Mouse (Mus musculus) heart, postnatal 0 days (tissue): Measurements from ENCODE around the gene Map3k5. TPM values are rescaled to one million over a fixed set of nuclear protein-coding genes. Genes with fewer than 3 reads are reported as not detected.

Source experiments
- ATAC-seq: fragments of 200-750 bp; cut with Nextera tagmentation; 2 replicates; pipeline ENCODE4 v1.8.0; 2017; ENCODE audit warnings: low read depth, moderate number of reproducible peaks, moderate library complexity; ENCODE audit not compliant: insufficient read depth
- DNase-seq: peaks from one replicate; pipeline ENCODE4 v3.0.0-alpha.2; 2016; ENCODE audit warnings: low spot score
- H3K27ac ChIP-seq: fragments of 300-500 bp; sonication (generic); 2 replicates; pipeline ENCODE4 v1.5.1; 2014; ENCODE audit warnings: low read depth, mild to moderate bottlenecking
- H3K27me3 ChIP-seq: fragments of 300-500 bp; sonication (generic); 2 replicates; pipeline ENCODE4 v1.6.1; 2014; ENCODE audit warnings: low read length, mixed read lengths; ENCODE audit not compliant: control insufficient read depth, insufficient read depth
- H3K36me3 ChIP-seq: fragments of 300-500 bp; sonication (generic); replicated peaks from 2 replicates; pipeline ENCODE4 v1.6.1; 2014; ENCODE audit warnings: low read length, mixed read lengths; ENCODE audit not compliant: control insufficient read depth, insufficient read depth
- H3K4me1 ChIP-seq: fragments of 300-500 bp; sonication (generic); 2 replicates; pipeline ENCODE4 v1.6.1; 2014; ENCODE audit warnings: antibody characterized with exemption; ENCODE audit not compliant: control insufficient read depth, insufficient read depth
- H3K4me2 ChIP-seq: fragments of 300-500 bp; sonication (generic); 2 replicates; pipeline ENCODE4 v1.6.1; 2014; ENCODE audit warnings: low read depth, mild to moderate bottlenecking, low read length, moderate library complexity
- H3K4me3 ChIP-seq: fragments of 300-500 bp; sonication (generic); 2 replicates; pipeline ENCODE4 v1.5.1; 2014; ENCODE audit warnings: low read depth, low read length
- H3K9ac ChIP-seq: fragments of 300-500 bp; sonication (generic); replicated peaks from 2 replicates; pipeline ENCODE4 v1.6.1; 2014; ENCODE audit warnings: low read depth, low read length, mixed read lengths
- H3K9me3 ChIP-seq: fragments of 300-500 bp; sonication (generic); replicated peaks from 2 replicates; pipeline ENCODE4 v1.6.1; 2016; ENCODE audit warnings: low read length; ENCODE audit not compliant: control insufficient read depth
- CTCF ChIP-seq: IDR thresholded peaks from 2 replicates; pipeline ENCODE4 v1.5.1; 2016; ENCODE audit warnings: antibody characterized with exemption, control low read depth, low read depth
- EP300 ChIP-seq: IDR thresholded peaks from 2 replicates; pipeline ENCODE4 v1.6.1; 2016; ENCODE audit warnings: antibody characterized with exemption, low read depth
- WGBS: fragments of 180-500 bp; shearing (Covaris S2); extraction: QIAGEN DNeasy Blood & Tissue Kit; methylation state at CpG from one replicate; pipeline ENCODE4 v1.1.7; 2014; 5-methylcytosine and 5-hydroxymethylcytosine counted together
- polyA plus RNA-seq: library from polyadenylated mRNA; unstranded; fragments of >200 nt; fragmentation: Nextera tagmentation; extraction: Ambion mirVana; gene quantifications from 2 replicates; pipeline ENCODE4 v1.2.1, GENCODE M21; 2015
- total RNA-seq: library from RNA; depleted of rRNA; stranded (reverse); fragments of >200 nt; gene quantifications from 2 replicates; pipeline ENCODE4 v1.2.3, GENCODE M21; 2014; ENCODE audit warnings: low replicate concordance

Gene Map3k5
- total and polyA plus RNA-seq, 2 experiments from 2014 or later: 2.5 to 10.8 TPM

DNA sequence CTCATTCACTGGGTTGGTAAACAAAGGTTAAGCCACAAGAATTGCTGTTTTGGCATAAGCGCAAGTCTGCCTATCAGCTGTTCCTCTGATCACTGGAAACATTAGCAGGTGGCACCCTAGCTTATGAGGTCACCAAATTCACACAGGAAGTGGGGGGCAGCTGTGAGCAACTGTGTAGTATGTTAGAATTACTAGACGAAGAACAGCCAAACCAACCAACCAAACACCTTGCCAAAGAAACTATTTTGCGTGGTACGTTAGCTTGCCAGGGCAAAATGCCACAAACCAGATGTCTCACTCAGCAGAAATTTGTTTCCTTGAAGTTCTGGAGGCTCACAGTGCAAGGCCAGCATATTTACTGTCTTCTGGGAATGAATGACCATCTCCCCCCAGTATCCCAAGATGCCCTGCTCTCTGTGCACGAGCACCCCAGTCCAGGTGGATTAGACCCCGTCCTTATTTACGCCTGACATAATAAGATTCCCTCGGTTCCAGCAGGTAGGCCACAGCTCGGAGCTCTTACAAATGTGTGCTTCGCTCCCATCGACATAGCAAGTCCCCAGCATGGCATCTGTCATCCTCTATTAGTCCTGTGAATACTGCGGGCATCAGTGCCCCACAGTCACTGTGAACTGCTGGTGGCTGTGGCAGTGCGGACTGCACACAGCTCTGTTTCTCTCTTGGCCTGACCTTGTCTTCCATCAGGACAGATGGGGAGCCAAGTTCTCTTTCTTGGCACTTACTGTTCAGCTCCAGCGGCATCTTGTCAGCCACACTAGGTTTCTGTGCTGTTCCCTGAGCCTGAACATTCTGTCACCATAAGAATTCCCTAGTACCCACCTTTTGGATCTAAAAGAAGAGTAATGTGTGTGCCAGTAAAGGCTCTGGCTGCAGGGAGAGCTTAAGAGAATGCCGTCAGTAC lies 185.5 kb downstream of the Map3k5 start:
- Histone ChIP-seq H3K27me3 (no peaks in the 10 kb centered on the region), H3K9me3 (no peaks in the 10 kb centered on the region)
- WGBS: 89% methylated on average over 15 of the region's 15 CpGs

DNA sequence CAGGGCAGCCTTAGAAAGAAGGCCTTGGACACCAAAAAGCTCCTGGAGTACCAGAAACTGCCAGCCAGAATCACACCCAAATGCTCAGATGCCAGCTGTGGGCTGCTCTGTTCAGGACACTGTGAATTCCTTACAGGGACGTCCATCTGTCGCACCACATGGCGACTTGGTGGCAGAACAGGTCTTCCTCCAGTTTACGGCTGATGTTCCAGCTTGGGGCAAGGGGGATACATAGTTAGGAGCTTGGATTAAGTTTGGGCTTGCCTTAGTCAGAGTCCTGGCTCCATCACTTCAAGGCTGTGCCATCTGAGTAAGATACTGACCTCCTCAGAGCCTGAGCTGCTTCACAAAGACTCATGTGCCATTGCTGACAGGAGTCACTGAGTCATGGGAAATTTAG lies 187.7 kb downstream of the Map3k5 start:
- ATAC-seq: no peak
- Histone ChIP-seq H3K36me3 (peaks cover 23% of the 10 kb centered on the region; the same call in 1 of the 2 replicates), H3K9me3 (no peaks in the 10 kb centered on the region), H3K9ac (no peak overlapping the region), H3K27me3 (no peaks in the 10 kb centered on the region), H3K4me3 (no peak overlapping the region), H3K4me2 (no peak overlapping the region), H3K4me1 (no peaks in the 10 kb centered on the region), H3K27ac (no peak overlapping the region)
- WGBS: 88% methylated on average over 4 of the region's 4 CpGs
- no peak for TF ChIP-seq EP300
- no peak for DNase-seq

More for the DNA sequence above, 185.5 kb downstream of the Map3k5 start:
- DNase-seq (no peak), ATAC-seq (no peak)
- H3K4me3 ChIP-seq: no peak overlapping the region
- no peaks in the 10 kb centered on the region for H3K4me1 ChIP-seq
- peak overlapping the region; percentile 5; the same call in 1 of the 2 replicates for H3K27ac ChIP-seq
- TF ChIP-seq CTCF (no peak), EP300 (no peak)
- no peak overlapping the region for H3K9ac ChIP-seq
- H3K36me3 ChIP-seq: peaks cover 27% of the 10 kb centered on the region; the same call in 1 of the 2 replicates
- no peak overlapping the region for H3K4me2 ChIP-seq

DNA sequence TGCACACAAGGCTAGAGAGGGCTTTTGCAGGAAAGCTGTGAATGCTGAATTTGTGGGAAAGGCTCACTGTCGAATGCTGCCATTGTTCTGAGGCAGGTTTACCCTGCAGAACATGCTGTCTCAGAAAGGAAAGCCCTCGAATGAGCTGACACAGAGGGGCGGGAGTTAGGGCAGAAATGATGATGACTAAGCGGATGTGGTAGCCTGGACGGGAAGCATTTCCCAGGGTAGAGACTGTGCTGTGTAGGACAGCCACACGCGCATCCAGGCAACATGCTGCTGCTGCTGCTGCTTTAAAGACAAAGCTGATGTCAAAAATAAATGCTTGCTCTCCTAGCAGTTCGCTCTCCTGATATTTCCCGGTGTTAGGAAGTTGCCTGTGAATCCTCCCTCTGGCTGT lies 189.1 kb downstream of the Map3k5 start:
- peak; percentile 25 for DNase-seq

DNA sequence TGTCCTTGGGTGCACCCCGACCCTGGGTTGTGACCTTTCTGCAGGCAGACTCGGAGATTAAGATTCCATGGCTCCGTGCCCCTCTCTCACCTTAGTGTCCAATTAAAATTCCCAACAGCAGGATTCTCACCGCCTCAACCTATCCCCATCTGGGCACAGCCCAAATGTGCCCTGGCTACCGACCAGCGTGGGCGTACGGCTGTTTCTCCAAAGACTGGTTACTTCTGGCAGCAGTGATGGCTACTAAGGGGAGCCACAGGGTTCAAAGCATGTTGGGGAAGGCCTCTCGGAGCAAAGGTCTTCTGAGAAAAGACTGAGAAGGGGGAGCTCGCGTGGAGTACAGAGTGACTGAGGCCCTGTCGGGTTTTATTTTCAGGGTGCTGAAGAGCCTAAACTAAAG lies 190.3 kb downstream of the Map3k5 start:
- Histone ChIP-seq H3K9me3 (no peaks in the 10 kb centered on the region), H3K4me3 (no peak overlapping the region), H3K4me2 (no peak overlapping the region), H3K4me1 (no peaks in the 10 kb centered on the region), H3K27ac (no peak overlapping the region), H3K36me3 (peaks cover 20% of the 10 kb centered on the region; the same call in 1 of the 2 replicates), H3K9ac (no peak overlapping the region), H3K27me3 (no peaks in the 10 kb centered on the region)
- no peak for TF ChIP-seq EP300
- TF ChIP-seq CTCF: no peak
- 81% methylated on average over 12 of the region's 12 CpGs for WGBS
- ATAC-seq (no peak), DNase-seq (no peak)

More for the DNA sequence above, 189.1 kb downstream of the Map3k5 start:
- H3K9me3 ChIP-seq: no peaks in the 10 kb centered on the region
- H3K4me1 ChIP-seq: no peaks in the 10 kb centered on the region
- peaks cover 22% of the 10 kb centered on the region; the same call in 1 of the 2 replicates for H3K36me3 ChIP-seq
- H3K4me3 ChIP-seq: no peak overlapping the region
- H3K4me2 ChIP-seq: no peak overlapping the region
- no peak overlapping the region for H3K27ac ChIP-seq
- no peak for TF ChIP-seq EP300
- no peak for TF ChIP-seq CTCF
- 38% methylated on average over 9 of the region's 9 CpGs for WGBS
- no peaks in the 10 kb centered on the region for H3K27me3 ChIP-seq
- H3K9ac ChIP-seq: no peak overlapping the region
- peak; percentile 67; the same call in 1 of the 2 replicates for ATAC-seq

- Histone ChIP-seq H3K4me2 (no peak overlapping the region), H3K4me3 (no peak overlapping the region), H3K9me3 (no peaks in the 10 kb centered on the region), H3K4me1 (no peaks in the 10 kb centered on the region), H3K36me3 (peaks cover 20% of the 10 kb centered on the region; the same call in 1 of the 2 replicates), H3K9ac (no peak overlapping the region), H3K27ac (no peak overlapping the region), H3K27me3 (no peaks in the 10 kb centered on the region)
- WGBS: 40% methylated on average over 4 of the region's 4 CpGs
- TF ChIP-seq CTCF (peak; percentile 92), EP300 (no peak)
- ATAC-seq: peak; percentile 43; the same call in 1 of the 2 replicates
- peak; percentile 49 for DNase-seq
These were observed 191.0 kb downstream of the Map3k5 start for GRCm38 (mm10) chr10:20125226-20125625.
